Mouse (Mus musculus): ENCODE measurements at regions not wholly inside any gene's neighbourhood (a gene's known extent, or its start where the extent isn't known, plus 50 kb on each side); places are given as distances from the start of the nearest gene placed in this dataset.

DNA sequence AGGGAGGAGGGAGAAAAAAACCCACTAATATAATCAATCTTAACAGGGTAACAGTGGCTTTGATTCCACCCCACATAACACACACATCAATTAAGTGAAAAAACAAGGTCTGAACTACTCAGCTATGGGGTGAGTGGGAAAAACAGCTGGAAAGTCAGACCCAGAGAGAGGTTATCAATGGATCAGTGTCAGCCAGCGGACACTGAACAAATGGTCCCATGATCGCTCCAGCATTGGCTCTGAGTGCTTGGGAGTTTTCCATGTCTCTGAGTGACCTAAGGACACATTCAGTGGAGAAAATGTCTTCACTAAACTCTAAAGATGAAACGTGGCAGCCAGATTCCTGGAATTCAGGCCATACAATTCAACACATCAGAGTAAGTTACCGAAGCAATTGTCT lies 281.9 kb downstream of the Epha4 start:
- H3K4me3 ChIP-seq: no peak overlapping the region
- WGBS: 63% methylated on average over 4 of the region's 4 CpGs
- DNase-seq (ENCODE audit: low spot score): no peak

DNA sequence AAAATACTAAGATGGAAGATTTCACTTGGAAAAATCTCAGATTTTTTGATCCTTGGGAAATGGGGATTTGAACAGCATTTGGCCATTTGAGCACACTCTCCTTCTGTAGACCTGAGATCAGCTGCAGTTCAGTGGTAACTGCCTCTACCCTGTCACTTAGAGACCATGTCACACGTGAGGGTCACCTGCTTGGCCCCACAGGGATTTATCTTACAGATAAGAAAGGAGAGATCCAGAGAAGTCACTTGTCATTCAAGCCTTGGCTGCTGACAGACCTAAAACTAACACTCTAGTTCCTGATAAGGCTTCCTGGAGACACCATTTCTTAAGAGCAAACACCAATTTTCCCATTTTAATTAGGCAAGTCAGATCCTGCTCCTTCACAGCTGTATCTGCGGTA lies 270.2 kb downstream of the Epha4 start:
- Histone ChIP-seq H3K27me3 (ENCODE audit: insufficient read depth, poor library complexity, severe bottlenecking) (no peaks in the 10 kb centered on the region), H3K9me3 (no peaks in the 10 kb centered on the region), H3K4me1 (peaks cover 21% of the 10 kb centered on the region), H3K27ac (no peak overlapping the region), H3K36me3 (no peaks in the 10 kb centered on the region), H3K4me3 (no peak overlapping the region)
- no peak for DNase-seq (ENCODE audit: low spot score)
- WGBS: 7% methylated on average over 2 of the region's 2 CpGs

More for the DNA sequence above, 281.9 kb downstream of the Epha4 start:
- Histone ChIP-seq H3K4me1 (peaks cover 6% of the 10 kb centered on the region; the same call in 1 of the 2 replicates), H3K27me3 (ENCODE audit: insufficient read depth, poor library complexity, severe bottlenecking) (no peaks in the 10 kb centered on the region), H3K27ac (no peak overlapping the region), H3K36me3 (no peaks in the 10 kb centered on the region), H3K9me3 (no peaks in the 10 kb centered on the region)

DNA sequence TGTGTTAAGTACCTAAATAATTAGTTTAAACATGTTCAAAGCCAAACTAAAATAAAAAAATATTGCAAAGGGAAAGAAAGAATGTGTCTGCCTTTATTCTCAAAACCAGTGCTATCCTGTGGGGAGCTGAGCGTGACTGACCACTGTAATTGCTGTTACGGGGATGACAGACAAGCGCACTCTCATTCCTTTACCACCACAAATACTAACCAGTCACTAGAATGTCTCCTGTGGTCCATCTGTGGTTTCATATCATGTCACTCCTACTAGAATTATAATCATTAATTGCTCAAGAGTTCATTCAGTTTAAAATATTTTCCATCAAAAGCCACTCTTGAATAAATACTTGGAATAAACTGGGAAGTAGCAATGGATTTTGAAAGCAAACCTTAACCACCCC lies 268.8 kb downstream of the Epha4 start:
- DNase-seq (ENCODE audit: low spot score): no peak
- Histone ChIP-seq H3K36me3 (no peaks in the 10 kb centered on the region), H3K27me3 (ENCODE audit: insufficient read depth, poor library complexity, severe bottlenecking) (no peaks in the 10 kb centered on the region), H3K4me1 (peaks cover 21% of the 10 kb centered on the region), H3K27ac (no peak overlapping the region), H3K9me3 (no peaks in the 10 kb centered on the region), H3K4me3 (no peak overlapping the region)
- 72% methylated on average over 3 of the region's 3 CpGs for WGBS

DNA sequence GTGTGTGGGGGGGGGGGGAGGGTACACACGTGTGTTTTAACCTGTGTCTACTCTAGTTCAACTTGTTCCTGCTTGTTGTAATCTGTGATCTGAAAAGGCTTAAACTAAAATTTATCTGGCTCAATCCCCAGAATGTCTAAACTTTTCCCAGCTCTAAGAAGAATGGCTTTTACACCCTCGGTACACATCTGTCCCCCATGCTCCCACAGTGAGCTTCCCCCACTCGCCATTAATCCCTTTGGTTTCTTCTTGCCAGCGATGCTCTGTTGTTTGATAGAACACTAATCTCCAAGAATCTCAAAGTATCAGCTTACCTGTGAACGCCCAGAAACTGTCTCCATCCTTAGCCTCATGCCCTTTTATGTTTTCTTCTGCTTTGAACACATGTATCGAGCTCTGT lies 260.6 kb downstream of the Epha4 start:
- Histone ChIP-seq H3K4me3 (no peak overlapping the region), H3K27me3 (ENCODE audit: insufficient read depth, poor library complexity, severe bottlenecking) (no peaks in the 10 kb centered on the region), H3K4me1 (0 out of 2 replicates have a peak, but pooled peaks cover 9% of the 10 kb centered on the region), H3K27ac (no peak overlapping the region), H3K9me3 (no peaks in the 10 kb centered on the region), H3K36me3 (no peaks in the 10 kb centered on the region)
- no peak for DNase-seq (ENCODE audit: low spot score)
- WGBS: 81% methylated on average over 6 of the region's 6 CpGs

DNA sequence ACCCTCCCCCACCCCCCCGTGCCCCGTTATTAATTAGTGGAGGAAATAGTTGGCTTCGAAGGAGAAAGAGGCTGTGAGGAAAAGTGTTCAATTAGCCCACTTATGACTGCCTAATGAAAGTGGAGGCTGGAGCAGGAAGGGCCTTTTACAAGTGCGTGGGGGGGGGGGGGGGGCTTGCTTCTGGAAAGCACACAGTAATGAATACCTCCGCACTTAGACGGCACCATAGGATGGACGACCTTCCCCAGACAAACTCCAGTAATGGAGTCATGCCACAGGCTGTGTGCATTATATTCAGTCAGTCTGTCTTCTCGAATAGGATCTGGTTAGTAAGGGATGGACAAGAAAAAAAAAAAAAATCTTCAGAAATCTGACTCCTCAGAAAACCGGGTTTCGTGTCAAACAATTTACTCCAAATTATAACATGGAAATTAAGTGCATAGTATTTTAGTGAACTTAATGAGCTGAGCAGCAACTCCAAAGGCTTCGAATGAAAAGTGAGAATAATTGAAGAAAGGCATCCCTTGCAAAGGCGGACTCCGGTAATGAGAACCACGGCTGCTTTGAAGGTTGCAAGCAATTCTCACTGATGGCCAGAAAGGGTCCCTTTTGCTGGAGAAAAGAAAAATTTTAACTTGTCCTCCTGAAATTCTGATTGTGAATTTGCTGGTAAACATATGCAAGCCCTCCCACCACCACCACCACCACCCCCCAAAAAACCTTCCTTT lies 258.6 kb downstream of the Epha4 start:
- no peak for DNase-seq (ENCODE audit: low spot score)

DNA sequence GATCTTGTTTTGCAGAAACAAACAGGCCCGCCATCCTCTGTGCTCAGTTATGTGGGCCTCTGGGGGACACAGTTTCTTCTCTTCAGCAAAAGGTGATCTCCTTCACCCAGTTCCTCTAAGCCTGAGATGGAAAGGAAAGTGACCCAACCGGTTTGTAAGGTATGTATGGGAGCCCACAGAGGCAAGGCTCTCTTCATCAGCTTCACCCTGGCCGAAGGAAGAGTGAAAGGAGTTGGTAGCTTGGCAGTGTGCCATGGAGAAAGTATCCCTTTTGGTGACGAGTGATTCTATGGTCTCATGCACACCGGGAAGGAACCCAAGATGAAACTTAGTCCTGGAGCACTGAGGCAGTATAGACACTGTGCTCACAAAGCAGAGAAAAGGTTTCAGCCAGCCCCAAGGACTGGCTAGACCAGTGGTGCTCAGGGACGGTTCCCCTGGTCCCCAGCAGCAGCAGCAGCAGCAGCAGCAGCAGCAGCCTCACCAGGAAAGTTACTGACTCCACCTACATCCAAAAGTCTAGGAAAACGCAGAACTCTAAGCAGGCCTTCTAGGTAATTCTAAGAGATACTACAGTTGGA lies 256.1 kb downstream of the Epha4 start:
- H3K27ac ChIP-seq: no peak overlapping the region
- no peaks in the 10 kb centered on the region for H3K9me3 ChIP-seq
- H3K4me3 ChIP-seq: no peak overlapping the region
- H3K4me1 ChIP-seq: 0 out of 2 replicates have a peak, but pooled peaks cover 9% of the 10 kb centered on the region
- WGBS: 51% methylated on average over 7 of the region's 7 CpGs
- DNase-seq (ENCODE audit: low spot score): no peak
- no peaks in the 10 kb centered on the region for H3K27me3 ChIP-seq (ENCODE audit: insufficient read depth, poor library complexity, severe bottlenecking)
- no peaks in the 10 kb centered on the region for H3K36me3 ChIP-seq

More for the DNA sequence above, 258.6 kb downstream of the Epha4 start:
- Histone ChIP-seq H3K27me3 (ENCODE audit: insufficient read depth, poor library complexity, severe bottlenecking) (no peaks in the 10 kb centered on the region), H3K27ac (no peak overlapping the region), H3K36me3 (no peaks in the 10 kb centered on the region), H3K4me3 (no peak overlapping the region), H3K4me1 (0 out of 2 replicates have a peak, but pooled peaks cover 9% of the 10 kb centered on the region), H3K9me3 (no peaks in the 10 kb centered on the region)
- 79% methylated on average over 14 of the region's 14 CpGs for WGBS

DNA sequence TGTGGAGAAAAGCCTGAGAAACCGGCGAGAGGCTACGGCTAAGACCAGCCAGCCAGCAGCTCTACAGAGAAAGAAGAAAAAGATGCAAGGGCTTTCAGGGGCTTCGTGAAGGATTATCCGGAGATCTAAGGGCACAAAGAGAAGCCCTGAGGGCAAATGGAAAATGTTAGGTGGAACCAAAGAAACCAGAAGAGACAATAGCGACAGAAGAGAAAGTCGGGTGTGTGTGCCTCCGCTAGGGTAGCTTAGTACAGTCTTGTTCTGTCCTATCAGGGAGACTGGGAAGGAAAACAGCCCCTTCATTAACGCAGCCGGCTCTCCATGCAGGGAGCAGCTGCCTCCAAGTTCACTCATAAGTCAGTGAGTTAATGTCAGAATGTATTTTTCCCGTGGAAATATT lies 255.1 kb downstream of the Epha4 start:
- no peak for DNase-seq (ENCODE audit: low spot score)
- Histone ChIP-seq H3K9me3 (no peaks in the 10 kb centered on the region), H3K36me3 (no peaks in the 10 kb centered on the region), H3K27ac (no peak overlapping the region), H3K4me3 (no peak overlapping the region), H3K27me3 (ENCODE audit: insufficient read depth, poor library complexity, severe bottlenecking) (no peaks in the 10 kb centered on the region), H3K4me1 (0 out of 2 replicates have a peak, but pooled peaks cover 9% of the 10 kb centered on the region)
- 65% methylated on average over 11 of the region's 11 CpGs for WGBS

DNA sequence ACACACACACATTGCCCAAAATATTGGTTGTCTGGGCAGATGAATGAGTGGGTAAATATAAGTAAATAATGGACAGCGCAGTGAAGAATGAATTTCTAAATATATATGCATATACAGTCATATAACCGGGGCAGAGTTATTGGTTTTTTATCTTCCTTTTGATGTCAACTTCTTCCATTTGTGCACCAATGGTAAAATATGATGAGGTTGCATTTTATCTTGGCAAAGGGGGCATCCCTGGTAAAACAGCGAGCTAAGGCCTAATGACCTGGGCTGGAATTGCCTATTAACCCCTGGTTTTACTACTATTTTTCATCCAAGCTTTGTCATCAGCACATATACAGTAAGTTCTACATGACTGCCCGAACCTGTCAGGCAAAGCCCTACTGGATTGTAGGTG lies 253.2 kb downstream of the Epha4 start:
- Histone ChIP-seq H3K27me3 (ENCODE audit: insufficient read depth, poor library complexity, severe bottlenecking) (no peaks in the 10 kb centered on the region), H3K9me3 (no peaks in the 10 kb centered on the region), H3K4me3 (no peak overlapping the region), H3K36me3 (no peaks in the 10 kb centered on the region), H3K27ac (no peak overlapping the region), H3K4me1 (0 out of 2 replicates have a peak, but pooled peaks cover 9% of the 10 kb centered on the region)
- no peak for DNase-seq (ENCODE audit: low spot score)
- 89% methylated on average over 4 of the region's 4 CpGs for WGBS

DNA sequence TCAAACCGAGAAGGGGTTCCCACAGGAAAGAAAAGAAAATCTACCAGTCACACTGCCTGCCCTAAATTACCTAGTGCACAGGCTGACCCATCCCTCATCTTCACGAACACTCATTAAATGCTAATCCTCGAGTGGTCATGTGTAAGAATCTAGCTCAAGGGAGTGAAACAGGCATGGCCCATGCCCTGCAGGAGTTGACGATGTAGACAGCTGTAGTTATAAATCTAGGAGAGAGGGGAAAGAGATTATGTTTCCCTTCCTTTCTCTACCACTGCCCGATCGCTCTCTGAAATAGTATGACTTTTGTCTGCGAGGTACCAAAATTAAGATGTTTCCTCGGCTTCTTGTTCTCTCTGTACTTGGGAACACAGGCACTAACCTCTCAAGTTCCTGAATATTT lies 249.2 kb downstream of the Epha4 start:
- DNase-seq (ENCODE audit: low spot score): no peak
- Histone ChIP-seq H3K36me3 (no peaks in the 10 kb centered on the region), H3K4me1 (no peaks in the 10 kb centered on the region), H3K27me3 (ENCODE audit: insufficient read depth, poor library complexity, severe bottlenecking) (no peaks in the 10 kb centered on the region), H3K27ac (no peak overlapping the region), H3K9me3 (no peaks in the 10 kb centered on the region), H3K4me3 (no peak overlapping the region)
- 79% methylated on average over 8 of the region's 8 CpGs for WGBS

DNA sequence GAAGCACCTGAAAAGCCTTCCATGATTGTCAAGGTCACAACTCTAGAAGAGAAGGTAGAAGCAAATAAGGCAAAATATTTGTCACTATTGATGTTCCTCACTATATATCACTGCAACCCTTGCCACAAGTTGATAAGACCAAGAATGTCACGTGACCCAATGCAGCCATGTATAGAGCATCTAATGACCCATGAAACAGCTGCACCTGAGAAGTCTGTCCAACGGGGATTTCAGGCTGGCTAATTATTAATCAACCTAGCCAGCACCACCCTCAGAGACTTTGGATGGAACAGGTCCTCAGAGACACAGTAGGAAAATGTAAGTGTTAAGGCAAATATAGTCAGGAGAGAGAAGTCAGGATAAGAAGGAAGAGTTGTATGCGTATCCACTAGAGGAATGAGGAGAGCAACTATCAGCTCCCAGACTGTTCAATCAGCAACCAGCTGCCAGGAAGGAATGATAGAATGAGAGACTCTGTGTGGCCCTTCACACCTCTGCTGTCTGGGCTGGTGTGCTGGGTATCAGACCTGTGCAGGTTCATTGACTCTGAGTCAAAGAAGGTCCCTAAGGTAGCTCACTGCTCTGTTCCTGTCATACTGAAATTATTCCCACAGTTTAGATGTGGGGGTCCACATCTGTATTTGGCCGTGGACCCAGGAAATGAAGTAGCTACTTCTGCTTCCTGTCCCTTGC lies 247.4 kb downstream of the Epha4 start:
- H3K4me3 ChIP-seq: no peak overlapping the region
- no peaks in the 10 kb centered on the region for H3K36me3 ChIP-seq
- H3K27ac ChIP-seq: no peak overlapping the region
- no peak for DNase-seq (ENCODE audit: low spot score)
- no peaks in the 10 kb centered on the region for H3K27me3 ChIP-seq (ENCODE audit: insufficient read depth, poor library complexity, severe bottlenecking)
- H3K9me3 ChIP-seq: no peaks in the 10 kb centered on the region
- H3K4me1 ChIP-seq: no peaks in the 10 kb centered on the region
- WGBS: 79% methylated on average over 4 of the region's 4 CpGs

DNA sequence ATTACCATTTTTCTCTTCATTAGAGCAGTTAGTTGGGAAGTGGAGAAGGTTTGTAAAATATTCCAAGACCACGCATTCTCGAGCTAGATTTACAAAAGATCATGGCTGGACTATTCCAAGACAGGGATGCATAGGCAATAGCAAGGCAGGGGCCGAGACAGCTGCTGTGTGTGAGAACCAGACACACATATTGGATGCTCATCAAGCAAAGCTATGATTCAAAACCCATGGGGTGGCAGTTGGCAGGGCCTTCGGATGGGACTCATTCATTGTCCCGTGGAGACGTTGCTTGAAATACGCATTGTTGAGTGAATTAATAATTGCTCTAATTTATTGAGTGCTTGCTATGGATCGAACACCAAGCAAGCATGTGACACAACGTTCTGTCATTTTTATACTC lies 239.6 kb downstream of the Epha4 start:
- Histone ChIP-seq H3K9me3 (no peaks in the 10 kb centered on the region), H3K4me3 (no peak overlapping the region), H3K27me3 (ENCODE audit: insufficient read depth, poor library complexity, severe bottlenecking) (no peaks in the 10 kb centered on the region), H3K27ac (no peak overlapping the region), H3K36me3 (no peaks in the 10 kb centered on the region), H3K4me1 (no peaks in the 10 kb centered on the region)
- DNase-seq (ENCODE audit: low spot score): no peak
- 87% methylated on average over 9 of the region's 9 CpGs for WGBS

DNA sequence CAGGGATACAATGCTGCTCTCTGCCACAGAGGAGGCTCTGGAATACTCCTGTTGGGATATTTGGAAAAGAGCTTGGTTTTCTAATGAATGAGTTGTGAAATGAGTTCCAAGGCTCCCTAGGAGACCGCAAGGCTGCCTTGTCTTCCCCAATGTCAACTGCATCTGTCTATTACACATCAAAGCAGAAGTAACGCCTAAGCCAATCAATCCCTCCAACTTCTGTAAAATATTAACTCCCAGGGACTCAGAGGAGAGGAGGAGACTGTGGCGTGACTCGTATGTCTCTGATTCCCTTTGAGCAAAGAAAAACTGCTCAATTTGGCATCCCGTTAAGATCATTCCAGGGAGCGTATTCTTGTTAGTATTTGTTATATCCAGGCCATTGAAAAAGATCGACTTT lies 235.3 kb downstream of the Epha4 start:
- WGBS: 77% methylated on average over 7 of the region's 7 CpGs
- no peak overlapping the region for H3K27ac ChIP-seq
- H3K4me1 ChIP-seq: no peaks in the 10 kb centered on the region
- DNase-seq (ENCODE audit: low spot score): no peak
- H3K27me3 ChIP-seq (ENCODE audit: insufficient read depth, poor library complexity, severe bottlenecking): no peaks in the 10 kb centered on the region
- no peaks in the 10 kb centered on the region for H3K9me3 ChIP-seq
- H3K4me3 ChIP-seq: no peak overlapping the region
- H3K36me3 ChIP-seq: no peaks in the 10 kb centered on the region

DNA sequence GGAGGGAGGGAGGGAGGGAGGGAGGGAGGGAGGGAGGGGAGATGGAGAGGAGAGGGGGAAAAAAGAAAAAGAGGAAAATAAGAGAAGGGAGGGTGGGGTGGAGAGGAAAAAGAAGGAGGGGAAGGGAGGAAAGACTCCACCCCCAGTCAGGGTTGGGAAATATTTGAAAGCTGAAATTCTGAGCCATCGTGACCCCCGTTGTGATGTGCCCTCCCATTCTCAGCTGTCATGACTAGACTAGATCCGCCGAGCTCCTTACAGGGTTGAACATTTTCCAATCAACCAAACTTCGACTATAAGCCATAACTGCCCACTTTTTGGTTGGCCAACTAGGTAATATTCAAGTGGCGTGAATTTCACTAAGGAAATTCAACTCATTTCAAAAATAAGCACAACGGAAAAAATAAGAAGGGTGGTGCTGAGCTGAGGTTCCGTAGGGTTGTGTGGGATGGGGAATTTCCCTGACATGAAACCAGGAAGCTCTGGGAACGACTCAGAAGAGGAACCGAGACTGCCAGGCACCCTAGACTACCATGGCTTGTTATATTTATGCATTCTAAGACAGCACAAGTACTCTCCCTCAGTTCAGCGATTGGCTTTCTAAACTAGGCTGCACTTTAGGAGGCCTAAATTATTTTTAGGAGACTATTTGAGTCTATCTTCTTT lies 234.4 kb downstream of the Epha4 start:
- 85% methylated on average over 11 of the region's 11 CpGs for WGBS
- Histone ChIP-seq H3K4me3 (no peak overlapping the region), H3K9me3 (no peaks in the 10 kb centered on the region), H3K4me1 (no peaks in the 10 kb centered on the region), H3K36me3 (no peaks in the 10 kb centered on the region), H3K27ac (no peak overlapping the region), H3K27me3 (ENCODE audit: insufficient read depth, poor library complexity, severe bottlenecking) (no peaks in the 10 kb centered on the region)
- DNase-seq (ENCODE audit: low spot score): no peak
